Mouse (Mus musculus) liver, embryonic 14.5 days (tissue): ENCODE measurements around the gene Avp. TPM values are rescaled to one million over a fixed set of nuclear protein-coding genes. Genes with fewer than 3 reads are reported as not detected.
"Not testable (repeated sequence)": the region's sequence is repeated elsewhere in the genome, so short reads cannot be mapped to it uniquely, and the experiment has no call there.

Source experiments
- ATAC-seq: fragments of 200-750 bp; cut with Nextera tagmentation; 2 replicates; pipeline ENCODE4 v1.8.0; 2017; ENCODE audit warnings: moderate number of reproducible peaks, mild to moderate bottlenecking, moderate library complexity; ENCODE audit not compliant: insufficient read depth
- DNase-seq, 3 experiments: peaks; one replicate each; pipeline ENCODE4 v3.0.0-alpha.2; 2012 to 2013; ENCODE audit warnings: low read depth in 3 of 3, low spot score in 3 of 3
- H3K27ac ChIP-seq: fragments of 300-500 bp; sonication (generic); 2 replicates; pipeline ENCODE4 v1.5.1; 2014; ENCODE audit warnings: moderate library complexity, mild to moderate bottlenecking, control low read depth, inconsistent platforms
- H3K27me3 ChIP-seq: fragments of 300-500 bp; sonication (generic); 2 replicates; pipeline ENCODE4 v1.6.1; 2014; ENCODE audit warnings: mild to moderate bottlenecking, low read length, moderate library complexity; ENCODE audit not compliant: control insufficient read depth, insufficient read depth
- H3K36me3 ChIP-seq: fragments of 300-500 bp; sonication (generic); replicated peaks from 2 replicates; pipeline ENCODE4 v1.6.1; 2014; ENCODE audit warnings: low read depth; ENCODE audit not compliant: control insufficient read depth, insufficient read depth
- H3K4me1 ChIP-seq, 2 experiments: fragments of 200-500 bp in 1 of 2; fragments of 300-500 bp in 1 of 2; sonication (generic) in 1 of 2; replicated peaks; 2 replicates each; pipeline ENCODE4 v1.6.1; 2012 to 2014; ENCODE audit warnings: antibody characterized with exemption in 1 of 2, inconsistent platforms in 1 of 2, low read length in 1 of 2; ENCODE audit not compliant: control insufficient read depth in 2 of 2, insufficient read depth in 2 of 2
- H3K4me2 ChIP-seq: fragments of 300-500 bp; sonication (generic); 2 replicates; pipeline ENCODE4 v1.6.1; 2014; ENCODE audit warnings: low read depth, mild to moderate bottlenecking, control low read depth, moderate library complexity
- H3K4me3 ChIP-seq, 2 experiments: fragments of 200-500 bp in 1 of 2; fragments of 300-500 bp in 1 of 2; sonication (generic) in 1 of 2; 2 replicates each; pipeline ENCODE4 v1.5.1; 2012 to 2014; ENCODE audit warnings: low read depth in 2 of 2, low read length in 2 of 2, mild to moderate bottlenecking in 2 of 2, control low read depth in 1 of 2, inconsistent platforms in 1 of 2, moderate library complexity in 1 of 2; ENCODE audit not compliant: insufficient read depth in 1 of 2
- H3K9ac ChIP-seq: fragments of 300-500 bp; sonication (generic); replicated peaks from 2 replicates; pipeline ENCODE4 v1.6.1; 2014; ENCODE audit warnings: mild to moderate bottlenecking, control low read depth, moderate library complexity
- H3K9me3 ChIP-seq: fragments of 300-500 bp; sonication (generic); 2 replicates; pipeline ENCODE4 v1.6.1; 2016; ENCODE audit warnings: low read length, mixed read lengths; ENCODE audit not compliant: control insufficient read depth
- CTCF ChIP-seq: IDR thresholded peaks from 2 replicates; pipeline ENCODE4 v1.5.1; 2016; ENCODE audit warnings: antibody characterized with exemption, low read depth, control low read depth
- EP300 ChIP-seq: IDR thresholded peaks from 2 replicates; pipeline ENCODE4 v1.6.1; 2016; ENCODE audit warnings: antibody characterized with exemption, low read depth
- WGBS: fragments of 180-500 bp; shearing (Covaris S2); extraction: QIAGEN DNeasy Blood & Tissue Kit; methylation state at CpG from one replicate; pipeline ENCODE4 v1.1.7; 2014; ENCODE audit not compliant: insufficient replicate concordance; 5-methylcytosine and 5-hydroxymethylcytosine counted together
- polyA plus RNA-seq, 2 experiments: library from polyadenylated mRNA; depleted of rRNA in 1 of 2; stranded (reverse) in 1 of 2; unstranded in 1 of 2; fragments of >200 nt; fragmentation: Nextera tagmentation in 1 of 2; extraction: Ambion mirVana in 1 of 2; gene quantifications; 2 replicates each; pipeline versions ENCODE4 v1.2.1 to v1.2.3; 2012 to 2014

Avp gene
- polyA plus RNA-seq, 2 experiments: not detected

DNA sequence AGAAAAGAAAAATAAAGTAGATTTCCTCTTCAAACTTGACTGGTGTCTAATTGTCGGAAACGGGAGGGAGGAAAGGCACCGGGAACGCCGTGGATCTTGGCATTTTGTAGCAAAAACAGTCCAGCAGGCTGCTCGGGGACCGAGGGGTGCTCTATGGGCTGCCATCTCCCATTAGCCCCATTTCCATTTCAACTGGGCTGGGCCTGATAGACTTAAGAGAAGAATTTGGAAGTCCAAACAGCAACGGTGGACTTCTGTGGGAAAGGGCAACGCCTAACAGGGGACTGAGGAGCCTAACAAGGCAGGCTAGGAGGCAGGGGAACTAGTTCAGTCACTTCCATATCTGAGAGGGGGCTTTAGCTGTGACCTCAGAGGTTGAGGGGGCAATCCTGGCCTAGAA is 5.3 kb downstream of the Avp start:
- Histone ChIP-seq H3K36me3 (no peaks in the 10 kb centered on the region), H3K4me1 (peaks cover 0 to 2% of the 10 kb centered on the region in 2 experiments; a peak in 1 of 4 replicates), H3K9me3 (no peaks in the 10 kb centered on the region), H3K4me2 (peak overlapping the region; percentile 29), H3K9ac (no peak overlapping the region), H3K27me3 (peaks cover 70% of the 10 kb centered on the region), H3K27ac (no peak overlapping the region), H3K4me3 (no peak overlapping the region)
- ATAC-seq (no peak), DNase-seq (no peak)
- 5% methylated on average over 9 of the region's 9 CpGs for WGBS
- no peak for TF ChIP-seq EP300
- no peak for TF ChIP-seq CTCF

DNA sequence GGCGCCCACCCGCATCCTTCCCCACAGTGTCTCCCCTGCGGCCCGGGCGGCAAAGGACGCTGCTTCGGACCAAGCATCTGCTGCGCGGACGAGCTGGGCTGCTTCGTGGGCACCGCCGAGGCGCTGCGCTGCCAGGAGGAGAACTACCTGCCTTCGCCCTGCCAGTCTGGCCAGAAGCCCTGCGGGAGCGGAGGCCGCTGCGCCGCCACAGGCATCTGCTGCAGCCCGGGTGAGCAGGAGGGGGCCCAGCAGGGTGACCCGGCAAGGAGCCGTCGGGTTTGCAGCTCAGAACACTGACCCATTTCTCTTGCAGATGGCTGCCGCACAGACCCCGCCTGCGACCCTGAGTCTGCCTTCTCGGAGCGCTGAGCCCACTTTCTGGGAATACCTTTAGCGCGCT is 5.8 kb downstream of the Avp start:
- H3K36me3 ChIP-seq, H3K9me3 ChIP-seq, H3K27ac ChIP-seq, ATAC-seq, H3K4me1 ChIP-seq, DNase-seq, H3K9ac ChIP-seq: not testable (repeated sequence)
- peak overlapping the region; percentile 29 for H3K4me2 ChIP-seq
- H3K27me3 ChIP-seq: peaks cover 66% of the 10 kb centered on the region
- H3K4me3 ChIP-seq: 0 out of 4 replicates have a peak overlapping the region, but pooled peaks of 1 of the 2 experiments have one; percentile 18
- 6% methylated on average over 30 of the region's 32 CpGs for WGBS

GRCm38 (mm10) chr2:130575873-130576272 is 6.5 kb downstream of the Avp start, which contains the start of gene Oxt:
TSS of gene Oxt (plus strand) at chr2:130576173.
- DNase-seq (no peak), ATAC-seq (no peak)
- no peak within 1 kb of the TSS for H3K9ac ChIP-seq
- no peaks in the 10 kb centered on the region for H3K36me3 ChIP-seq
- H3K27ac ChIP-seq: no peak within 1 kb of the TSS
- WGBS: 56% methylated on average over 9 of the region's 9 CpGs
- 0 out of 4 replicates have a peak within 1 kb of the TSS, but pooled peaks of 1 of the 2 experiments have one; percentile 18 for H3K4me3 ChIP-seq
- no peak for TF ChIP-seq CTCF
- TF ChIP-seq EP300: no peak
- H3K9me3 ChIP-seq: no peaks in the 10 kb centered on the region
- H3K4me1 ChIP-seq: peaks cover 0 to 2% of the 10 kb centered on the region in 2 experiments; a peak in 1 of 4 replicates
- H3K27me3 ChIP-seq: peaks cover 59% of the 10 kb centered on the region
- peak within 1 kb of the TSS; percentile 29 for H3K4me2 ChIP-seq

DNA sequence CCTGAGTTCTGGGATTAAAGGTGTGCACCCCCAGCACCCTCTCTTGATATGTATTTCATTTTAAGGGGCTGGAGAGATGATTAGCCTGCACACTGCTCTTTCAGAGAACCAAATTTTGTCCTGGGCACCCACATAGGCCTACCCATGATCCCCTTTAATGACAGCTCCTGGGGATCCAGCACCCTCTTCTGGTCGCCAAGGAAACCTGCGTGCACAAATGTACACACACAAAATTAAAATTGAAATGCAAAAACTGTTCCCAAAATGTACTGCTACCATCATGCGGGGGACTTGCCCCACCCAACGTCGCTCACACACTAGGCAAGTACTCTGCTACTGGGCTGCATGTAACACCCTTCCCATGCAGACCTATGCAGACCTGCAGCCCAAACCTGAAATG is 7.4 kb downstream of the Avp start:
- H3K4me2 ChIP-seq: no peak overlapping the region
- H3K9me3 ChIP-seq: no peaks in the 10 kb centered on the region
- H3K27me3 ChIP-seq: peaks cover 50% of the 10 kb centered on the region
- DNase-seq (no peak), ATAC-seq (no peak)
- no peak overlapping the region for H3K9ac ChIP-seq
- H3K27ac ChIP-seq: no peak overlapping the region
- peaks cover 0 to 2% of the 10 kb centered on the region in 2 experiments; a peak in 1 of 4 replicates for H3K4me1 ChIP-seq
- no peak overlapping the region for H3K4me3 ChIP-seq
- TF ChIP-seq EP300 (no peak), CTCF (peak; percentile 36)
- H3K36me3 ChIP-seq: no peaks in the 10 kb centered on the region
- 63% methylated on average over 5 of the region's 5 CpGs for WGBS

DNA sequence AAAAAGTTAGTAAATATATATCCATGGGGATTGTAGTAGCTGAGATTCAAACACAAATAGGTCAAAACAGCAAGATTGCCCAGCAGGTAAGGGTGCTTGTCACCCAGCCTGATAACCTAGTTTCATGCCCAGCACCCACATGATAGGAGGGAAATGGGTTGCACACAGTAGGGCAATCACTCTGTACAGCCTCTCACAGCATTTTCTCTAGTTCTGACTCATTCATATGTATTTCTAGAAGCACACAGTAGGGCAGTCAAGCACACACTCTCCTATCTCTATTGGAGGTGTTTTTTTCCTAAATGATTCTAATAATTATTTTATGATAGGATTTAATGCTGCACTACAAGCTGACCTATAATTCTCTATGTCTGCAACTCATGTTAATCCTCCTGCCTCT is 12.4 kb downstream of the Avp start:
- DNase-seq (no peak), ATAC-seq (no peak)
- Histone ChIP-seq H3K4me1 (no peaks in the 10 kb centered on the region; a peak in 1 of 4 replicates), H3K27me3 (no peaks in the 10 kb centered on the region; the same call in 1 of the 2 replicates), H3K4me3 (no peak overlapping the region), H3K9me3 (no peaks in the 10 kb centered on the region), H3K9ac (no peak overlapping the region), H3K36me3 (peaks cover 3% of the 10 kb centered on the region; the same call in 1 of the 2 replicates), H3K27ac (no peak overlapping the region), H3K4me2 (no peak overlapping the region)
- TF ChIP-seq EP300 (no peak), CTCF (no peak)
